Mouse (Mus musculus): ENCODE results near the gene Pax7. TPM values are rescaled to one million over a fixed set of nuclear protein-coding genes. Genes with fewer than 3 reads are reported as not detected.
A peak's percentile ranks its signal among the peaks of the same experiment; 100 is the strongest.

Gene Pax7
- polyA plus RNA-seq, 1 experiment from 2014 or later, result 0.08 TPM

- H3K27ac ChIP-seq (replicated peaks), result no peak overlapping the region
- no peak overlapping the region for H3K9ac ChIP-seq (replicated peaks)
- peaks cover 28% of the 10 kb centered on the region; the same call in 1 of the 2 replicates for H3K27me3 ChIP-seq
- no peak overlapping the region for H3K4me2 ChIP-seq (replicated peaks)
- no peak for ATAC-seq (replicated peaks)
- no peaks in the 10 kb centered on the region for H3K9me3 ChIP-seq
- no peaks in the 10 kb centered on the region for H3K36me3 ChIP-seq
- peaks cover 28% of the 10 kb centered on the region for H3K4me1 ChIP-seq
- H3K4me3 ChIP-seq, result no peak overlapping the region
- 78% methylated on average over 8 of the region's 8 CpGs for WGBS
Observed at GRCm38 (mm10) chr4:139804896-139805295, 28.4 kb downstream of the Pax7 start.

DNA sequence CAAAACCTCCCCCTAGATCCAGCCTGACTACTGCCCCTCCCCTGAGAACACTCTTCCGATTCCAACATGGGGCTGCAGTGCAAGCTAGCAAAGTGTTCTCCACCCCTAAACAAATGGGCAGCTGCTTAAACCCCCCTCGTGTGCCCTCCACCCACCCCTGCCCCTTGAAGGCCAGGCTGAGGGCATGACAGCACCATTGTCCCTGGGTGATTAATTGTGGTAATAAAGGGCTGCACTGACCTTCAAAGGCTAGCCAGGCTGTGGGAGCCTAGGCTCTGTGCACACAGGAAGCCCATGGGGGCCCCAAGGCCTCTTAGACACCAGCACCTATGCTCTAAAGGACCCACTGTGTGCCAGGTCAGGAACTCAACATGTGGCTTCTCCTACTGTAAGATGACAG lies 29.3 kb downstream of the Pax7 start:
- Histone ChIP-seq H3K27me3 (peaks cover 28% of the 10 kb centered on the region; the same call in 1 of the 2 replicates), H3K36me3 (no peaks in the 10 kb centered on the region), H3K4me2 (replicated peaks) (no peak overlapping the region), H3K27ac (replicated peaks) (no peak overlapping the region), H3K4me3 (no peak overlapping the region), H3K4me1 (peaks cover 19% of the 10 kb centered on the region), H3K9ac (replicated peaks) (no peak overlapping the region), H3K9me3 (no peaks in the 10 kb centered on the region)
- ATAC-seq (replicated peaks), result no peak
- WGBS, result 23% methylated on average over 2 of the region's 2 CpGs

GRCm38 (mm10) chr4:139799436-139800100 lies 33.8 kb downstream of the Pax7 start:
- Histone ChIP-seq H3K27ac (replicated peaks) (no peak overlapping the region), H3K27me3 (peaks cover 18% of the 10 kb centered on the region; the same call in 1 of the 2 replicates), H3K9me3 (no peaks in the 10 kb centered on the region), H3K4me2 (replicated peaks) (no peak overlapping the region), H3K4me3 (no peak overlapping the region), H3K4me1 (no peaks in the 10 kb centered on the region), H3K9ac (replicated peaks) (no peak overlapping the region), H3K36me3 (no peaks in the 10 kb centered on the region)
- WGBS, result 67% methylated on average over 10 of the region's 10 CpGs
- ATAC-seq (replicated peaks), result no peak

DNA sequence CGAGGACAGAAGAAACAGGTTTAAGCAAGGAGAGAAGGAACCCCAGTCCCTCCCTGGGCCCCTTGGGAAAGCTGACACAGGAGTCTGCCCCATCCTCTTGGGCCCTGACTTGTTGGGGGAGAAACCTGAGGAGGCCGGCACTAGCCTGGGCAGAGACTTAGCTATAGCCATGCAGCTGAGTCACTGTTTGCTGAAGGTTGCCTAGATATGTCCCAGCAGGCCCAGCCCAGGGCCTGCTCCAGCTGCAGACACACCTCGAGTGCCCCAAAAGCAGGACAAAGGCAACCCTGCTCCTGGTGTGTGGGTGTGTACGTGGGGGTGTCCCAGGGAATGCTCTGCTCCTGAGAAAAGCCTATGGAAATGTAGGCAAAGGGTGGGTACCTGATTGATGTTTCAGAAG lies 36.0 kb downstream of the Pax7 start:
- H3K9me3 ChIP-seq, result no peaks in the 10 kb centered on the region

GRCm38 (mm10) chr4:139796115-139796514 lies 37.2 kb downstream of the Pax7 start:
- peaks cover 5% of the 10 kb centered on the region; the same call in 1 of the 2 replicates for H3K27me3 ChIP-seq
- H3K27ac ChIP-seq (replicated peaks), result no peak overlapping the region
- no peak for ATAC-seq (replicated peaks)
- H3K4me3 ChIP-seq, result no peak overlapping the region
- no peak overlapping the region for H3K9ac ChIP-seq (replicated peaks)
- WGBS, result 41% methylated on average over 9 of the region's 9 CpGs
- no peaks in the 10 kb centered on the region for H3K9me3 ChIP-seq
- H3K36me3 ChIP-seq, result no peaks in the 10 kb centered on the region
- no peaks in the 10 kb centered on the region for H3K4me1 ChIP-seq
- H3K4me2 ChIP-seq (replicated peaks), result no peak overlapping the region

More for the DNA sequence above, 36.0 kb downstream of the Pax7 start:
- 60% methylated on average over 4 of the region's 4 CpGs for whole genome bisulfite sequencing
- no peak for ATAC-seq (replicated peaks)
- Histone ChIP-seq H3K36me3 (no peaks in the 10 kb centered on the region), H3K4me1 (no peaks in the 10 kb centered on the region), H3K9ac (replicated peaks) (no peak overlapping the region), H3K4me3 (no peak overlapping the region), H3K27ac (replicated peaks) (no peak overlapping the region), H3K27me3 (peaks cover 14% of the 10 kb centered on the region; the same call in 1 of the 2 replicates), H3K4me2 (replicated peaks) (no peak overlapping the region)

- H3K9me3 ChIP-seq, result no peaks in the 10 kb centered on the region
- H3K9ac ChIP-seq (replicated peaks), result no peak overlapping the region
- no peak overlapping the region for H3K4me3 ChIP-seq
- H3K27ac ChIP-seq (replicated peaks), result no peak overlapping the region
- WGBS, result 40% methylated on average over 8 of the region's 8 CpGs
- peaks cover 5% of the 10 kb centered on the region; the same call in 1 of the 2 replicates for H3K27me3 ChIP-seq
- no peaks in the 10 kb centered on the region for H3K36me3 ChIP-seq
- no peak for ATAC-seq (replicated peaks)
- no peaks in the 10 kb centered on the region for H3K4me1 ChIP-seq
- no peak overlapping the region for H3K4me2 ChIP-seq (replicated peaks)
Observed at GRCm38 (mm10) chr4:139791168-139791567, 42.2 kb downstream of the Pax7 start.

- Histone ChIP-seq H3K36me3 (no peaks in the 10 kb centered on the region), H3K4me2 (replicated peaks) (no peak overlapping the region), H3K4me3 (no peak overlapping the region), H3K27me3 (peaks cover 3% of the 10 kb centered on the region; the same call in 1 of the 2 replicates), H3K9me3 (no peaks in the 10 kb centered on the region), H3K27ac (replicated peaks) (no peak overlapping the region), H3K9ac (replicated peaks) (no peak overlapping the region), H3K4me1 (no peaks in the 10 kb centered on the region)
- 80% methylated on average over 7 of the region's 7 CpGs for WGBS
- ATAC-seq (replicated peaks), result no peak
Observed at GRCm38 (mm10) chr4:139789772-139790171, 43.6 kb downstream of the Pax7 start.

GRCm38 (mm10) chr4:139782926-139783467 lies 50.3 kb downstream of the Pax7 start:
- no peaks in the 10 kb centered on the region for H3K4me1 ChIP-seq
- H3K36me3 ChIP-seq, result no peaks in the 10 kb centered on the region
- ATAC-seq (replicated peaks), result no peak
- no peaks in the 10 kb centered on the region; the same call in 1 of the 2 replicates for H3K27me3 ChIP-seq
- no peak overlapping the region for H3K4me3 ChIP-seq
- no peaks in the 10 kb centered on the region for H3K9me3 ChIP-seq
- no peak overlapping the region for H3K27ac ChIP-seq (replicated peaks)
- no peak overlapping the region for H3K4me2 ChIP-seq (replicated peaks)
- H3K9ac ChIP-seq (replicated peaks), result no peak overlapping the region
- 66% methylated on average over 9 of the region's 9 CpGs for WGBS

- Histone ChIP-seq H3K27me3 (peaks cover 15% of the 10 kb centered on the region; the same call in 1 of the 2 replicates), H3K4me2 (replicated peaks) (no peak overlapping the region), H3K4me1 (peaks cover 10% of the 10 kb centered on the region; the same call in 1 of the 2 replicates), H3K4me3 (no peak overlapping the region), H3K36me3 (no peaks in the 10 kb centered on the region), H3K9me3 (no peaks in the 10 kb centered on the region), H3K27ac (replicated peaks) (no peak overlapping the region), H3K9ac (replicated peaks) (no peak overlapping the region)
- WGBS, result 4% methylated on average over 9 of the region's 9 CpGs
- no peak for ATAC-seq (replicated peaks)
Observed at GRCm38 (mm10) chr4:139771125-139771631, 62.1 kb downstream of the Pax7 start.

DNA sequence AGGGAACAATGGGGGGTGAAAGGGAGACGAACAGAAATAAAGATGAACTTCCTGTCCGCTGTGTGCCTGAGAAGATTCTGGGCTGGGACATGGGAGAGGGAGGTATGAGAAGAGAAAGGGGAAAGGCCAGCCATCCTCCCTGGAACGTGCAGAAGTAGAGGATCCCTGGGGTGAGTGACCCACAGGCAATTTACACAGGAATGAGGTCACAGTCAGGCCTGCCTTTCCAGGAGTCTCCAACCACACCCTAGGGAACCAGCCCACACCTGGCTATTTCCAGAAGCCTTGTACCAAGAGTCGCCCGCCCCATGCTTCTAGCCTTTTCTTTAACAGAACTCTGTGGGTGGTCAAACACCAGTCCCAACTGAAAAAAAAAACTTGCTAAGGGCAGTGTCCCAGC lies 65.5 kb downstream of the Pax7 start:
- peaks cover 10% of the 10 kb centered on the region; the same call in 1 of the 2 replicates for H3K4me1 ChIP-seq
- WGBS, result 34% methylated on average over 5 of the region's 5 CpGs
- H3K27me3 ChIP-seq, result peaks cover 15% of the 10 kb centered on the region; the same call in 1 of the 2 replicates
- no peak overlapping the region for H3K4me3 ChIP-seq
- no peak for ATAC-seq (replicated peaks)
- H3K4me2 ChIP-seq (replicated peaks), result no peak overlapping the region
- no peak overlapping the region for H3K27ac ChIP-seq (replicated peaks)
- no peaks in the 10 kb centered on the region for H3K9me3 ChIP-seq
- H3K36me3 ChIP-seq, result no peaks in the 10 kb centered on the region
- no peak overlapping the region for H3K9ac ChIP-seq (replicated peaks)

- Histone ChIP-seq H3K4me2 (replicated peaks) (no peak overlapping the region), H3K36me3 (no peaks in the 10 kb centered on the region), H3K9me3 (no peaks in the 10 kb centered on the region), H3K4me1 (peaks cover 10% of the 10 kb centered on the region; the same call in 1 of the 2 replicates), H3K27me3 (peaks cover 15% of the 10 kb centered on the region; the same call in 1 of the 2 replicates), H3K9ac (replicated peaks) (no peak overlapping the region), H3K27ac (replicated peaks) (no peak overlapping the region), H3K4me3 (no peak overlapping the region)
- WGBS, result 4% methylated on average over 18 of the region's 18 CpGs
- ATAC-seq (replicated peaks), result no peak
Observed at GRCm38 (mm10) chr4:139767115-139767718, 66.1 kb downstream of the Pax7 start.

DNA sequence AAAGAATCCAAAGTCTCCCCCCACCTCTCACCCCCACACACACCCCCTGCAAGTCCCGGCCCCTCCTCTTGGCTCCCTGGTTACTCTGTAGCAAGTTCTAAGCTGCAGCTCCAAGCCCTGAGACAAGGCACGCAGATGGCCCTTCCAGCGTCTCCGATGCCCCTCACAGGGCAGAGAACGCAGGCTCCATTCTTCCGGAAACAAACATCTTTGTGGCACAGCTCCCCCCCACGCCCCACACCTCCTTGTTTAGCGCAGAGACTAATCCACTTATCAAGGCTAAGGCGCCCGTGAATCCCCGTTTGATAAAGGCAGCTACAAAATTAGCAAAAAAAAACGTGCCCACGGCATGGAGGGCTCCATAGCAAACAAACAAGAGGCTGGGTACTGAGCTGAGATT lies 71.4 kb downstream of the Pax7 start:
- Histone ChIP-seq H3K9ac (replicated peaks) (no peak overlapping the region), H3K4me1 (peaks cover 33% of the 10 kb centered on the region), H3K4me3 (no peak overlapping the region), H3K4me2 (replicated peaks) (0 out of 2 replicates have a peak overlapping the region, but pooled peaks have one; percentile 14), H3K27ac (replicated peaks) (no peak overlapping the region), H3K36me3 (no peaks in the 10 kb centered on the region), H3K27me3 (no peaks in the 10 kb centered on the region), H3K9me3 (no peaks in the 10 kb centered on the region)
- 3% methylated on average over 13 of the region's 13 CpGs for WGBS
- ATAC-seq (replicated peaks), result no peak
